Mouse (Mus musculus) urinary bladder, adult 18-20 months (tissue): ENCODE data around the gene Slc27a5.

Experiments
- DNase-seq, 2 experiments: peaks; one replicate each; pipeline ENCODE4 v3.0.0; 2022; ENCODE audit warnings: low spot score in 2 of 2, mixed read lengths in 2 of 2

Gene Slc27a5

GRCm38 (mm10) chr7:12986906-12987305 lies 11.1 kb downstream of the Slc27a5 start:
- no peak for DNase-seq

GRCm38 (mm10) chr7:12985724-12986123 lies 12.3 kb downstream of the Slc27a5 start:
- DNase-seq = no peak

- no peak for DNase-seq
Observed at GRCm38 (mm10) chr7:12980291-12980690, 17.7 kb downstream of the Slc27a5 start.

GRCm38 (mm10) chr7:12979776-12980175 lies 18.2 kb downstream of the Slc27a5 start:
- no peak for DNase-seq

- no peak for DNase-seq
Observed at GRCm38 (mm10) chr7:12978931-12979722, 18.9 kb downstream of the Slc27a5 start.

- peak; percentile 93 to 98 for DNase-seq
Observed at GRCm38 (mm10) chr7:12977682-12978389, 20.2 kb downstream of the Slc27a5 start, which contains the start of gene Zfp446. Gene Zfp446 (plus strand): TSS chr7:12977848.

GRCm38 (mm10) chr7:12970906-12971305 lies 27.1 kb downstream of the Slc27a5 start:
- no peak for DNase-seq

- peak; percentile 50 to 72 for DNase-seq
Observed at GRCm38 (mm10) chr7:12966104-12966845, 31.7 kb downstream of the Slc27a5 start.

- peak; percentile 72 to 89 for DNase-seq
Observed at GRCm38 (mm10) chr7:12965678-12966091, 32.3 kb downstream of the Slc27a5 start, which contains the start of gene Zfp324. Gene Zfp324 (plus strand): TSS chr7:12965838.

- peak in 1 of 2 experiments; percentile 31 for DNase-seq
Observed at GRCm38 (mm10) chr7:12961511-12962141, 36.4 kb downstream of the Slc27a5 start.

GRCm38 (mm10) chr7:12959718-12960117 lies 38.3 kb downstream of the Slc27a5 start:
- DNase-seq = no peak

- no peak for DNase-seq
Observed at GRCm38 (mm10) chr7:12958948-12959347, 39.0 kb downstream of the Slc27a5 start.

GRCm38 (mm10) chr7:12957511-12957910 lies 40.5 kb downstream of the Slc27a5 start:
- no peak for DNase-seq

GRCm38 (mm10) chr7:12954896-12955295 lies 43.1 kb downstream of the Slc27a5 start:
- DNase-seq = no peak

- no peak for DNase-seq
Observed at GRCm38 (mm10) chr7:12949872-12950229, 48.1 kb downstream of the Slc27a5 start.

GRCm38 (mm10) chr7:12949032-12949871 lies 48.7 kb downstream of the Slc27a5 start:
- peak; percentile 69 to 92 for DNase-seq

GRCm38 (mm10) chr7:12943488-12943887 lies 54.5 kb downstream of the Slc27a5 start:
- no peak for DNase-seq

- DNase-seq = no peak
Observed at GRCm38 (mm10) chr7:12940599-12940998, 57.4 kb downstream of the Slc27a5 start.
